Mouse (Mus musculus): ENCODE measurements at regions not wholly inside any gene's neighbourhood (a gene's known extent, or its start where the extent isn't known, plus 50 kb on each side); places are given as distances from the start of the nearest gene placed in this dataset. TPM values are rescaled to one million over a fixed set of nuclear protein-coding genes. Genes with fewer than 3 reads are reported as not detected.

DNA sequence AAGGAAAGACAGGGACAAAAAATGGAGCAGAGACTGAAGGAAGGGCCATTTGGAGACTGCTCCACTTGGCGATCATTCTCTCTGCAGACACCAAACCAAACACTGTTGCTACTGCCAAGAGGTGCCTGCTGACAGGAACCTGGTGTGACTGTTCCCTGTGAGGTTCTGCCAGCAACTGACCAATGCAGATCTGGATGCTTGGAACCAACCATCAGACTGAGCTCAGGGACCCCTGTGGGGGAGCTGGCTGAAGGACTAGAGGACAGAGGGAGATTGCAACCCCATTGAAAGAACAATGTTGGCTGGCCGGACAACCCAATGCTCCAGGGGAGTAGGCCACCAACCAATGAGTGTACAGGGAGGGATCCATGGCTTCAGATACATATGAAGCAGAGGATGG is 139.2 kb upstream of the Cep126 start:
- Histone ChIP-seq H3K9me3 (ENCODE audit: low read length) (no peaks in the 10 kb centered on the region), H3K36me3 (ENCODE audit: insufficient read depth, low read length) (no peaks in the 10 kb centered on the region), H3K9ac (replicated peaks; ENCODE audit: low read depth) (no peak overlapping the region), H3K4me1 (ENCODE audit: insufficient read depth, low read depth, low read length) (no peaks in the 10 kb centered on the region), H3K27me3 (replicated peaks; ENCODE audit: insufficient read depth, low read length) (no peaks in the 10 kb centered on the region), H3K27ac (ENCODE audit: low read length) (no peak overlapping the region), H3K4me3 (ENCODE audit: low read depth, low read length) (no peak overlapping the region), H3K4me2 (replicated peaks; ENCODE audit: low read depth, low read length) (no peak overlapping the region)
- ATAC-seq (no peak), DNase-seq (ENCODE audit: low spot score) (no peak)
- WGBS, result 71% methylated on average over 2 of the region's 2 CpGs
- no peak for TF ChIP-seq CTCF (IDR thresholded peaks at IDR 0.05)
- TF ChIP-seq EP300 (IDR thresholded peaks at IDR 0.05), result no peak

DNA sequence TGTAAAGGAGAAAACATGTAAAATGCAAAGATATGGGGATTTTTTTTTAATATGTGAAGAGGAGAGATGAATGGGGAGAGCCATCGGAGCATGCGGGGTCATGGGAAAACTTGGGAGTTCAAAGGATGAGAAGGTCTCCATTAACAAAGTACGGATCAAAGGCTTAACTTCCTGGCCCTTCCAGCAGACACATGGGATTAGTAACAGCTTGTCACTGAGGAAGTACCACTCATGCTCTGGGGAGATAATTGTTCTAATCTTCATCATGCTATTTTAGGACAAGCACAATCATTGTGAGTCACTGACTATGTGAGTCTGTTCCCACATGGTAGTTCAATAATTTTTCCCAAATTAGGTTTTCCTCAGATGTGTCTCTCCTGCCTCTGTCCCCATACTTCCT is 115.4 kb upstream of the Cep126 start:
- 42% methylated on average over 3 of the region's 3 CpGs for WGBS
- H3K9me3 ChIP-seq (ENCODE audit: low read length), result no peaks in the 10 kb centered on the region
- H3K27me3 ChIP-seq (replicated peaks; ENCODE audit: insufficient read depth, low read length), result no peaks in the 10 kb centered on the region
- TF ChIP-seq CTCF (IDR thresholded peaks at IDR 0.05), result no peak
- peak; percentile 63 for TF ChIP-seq EP300 (IDR thresholded peaks at IDR 0.05)
- H3K9ac ChIP-seq (replicated peaks; ENCODE audit: low read depth), result no peak overlapping the region
- DNase-seq (ENCODE audit: low spot score), result no peak
- no peak overlapping the region for H3K27ac ChIP-seq (ENCODE audit: low read length)
- no peaks in the 10 kb centered on the region for H3K36me3 ChIP-seq (ENCODE audit: insufficient read depth, low read length)
- no peaks in the 10 kb centered on the region for H3K4me1 ChIP-seq (ENCODE audit: insufficient read depth, low read depth, low read length)
- no peak overlapping the region for H3K4me3 ChIP-seq (ENCODE audit: low read depth, low read length)
- no peak overlapping the region for H3K4me2 ChIP-seq (replicated peaks; ENCODE audit: low read depth, low read length)
- ATAC-seq, result peak; percentile 68

DNA sequence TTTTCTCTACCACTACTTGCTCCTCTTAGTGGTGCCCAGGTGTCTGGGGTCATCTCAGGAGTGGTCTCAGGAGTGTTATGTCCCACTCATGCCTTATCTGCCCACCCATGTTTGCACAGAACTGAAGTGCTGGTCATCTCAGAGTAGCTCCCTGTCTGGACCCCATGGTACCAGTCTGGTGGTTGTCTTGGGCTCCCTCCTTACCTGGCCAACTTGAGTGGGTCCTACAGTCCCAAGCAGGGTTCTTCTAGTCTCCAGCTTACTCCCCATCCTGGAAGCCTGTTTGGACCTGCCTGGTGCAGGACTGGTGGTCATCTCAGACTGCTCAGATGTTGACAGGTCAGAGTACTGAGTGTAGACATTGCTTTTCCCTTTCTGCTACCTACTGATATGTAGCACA is 94.0 kb upstream of the Cep126 start:
- DNase-seq (ENCODE audit: low spot score), result no peak

DNA sequence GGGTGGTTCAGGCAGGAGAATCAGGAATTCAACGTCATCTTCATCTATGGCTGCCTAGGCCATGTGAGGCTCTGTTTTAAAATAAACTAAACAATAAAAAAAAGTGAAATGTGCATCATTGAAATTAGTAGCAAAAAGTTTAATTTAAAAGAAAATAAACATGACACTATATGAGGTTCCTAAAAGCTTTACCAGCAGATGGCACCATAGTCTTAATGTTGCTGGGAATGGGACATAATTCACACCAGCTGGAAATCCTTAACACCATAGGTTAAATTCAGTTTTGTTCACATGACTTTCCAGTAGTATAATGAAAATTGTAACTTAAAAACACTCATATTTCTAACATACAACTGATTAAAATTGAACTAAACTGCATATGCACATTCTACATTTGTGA is 92.3 kb upstream of the Cep126 start:
- H3K9me3 ChIP-seq (ENCODE audit: low read length), result no peaks in the 10 kb centered on the region
- peak; percentile 44 for DNase-seq (ENCODE audit: low spot score)
- no peak overlapping the region for H3K4me2 ChIP-seq (replicated peaks; ENCODE audit: low read depth, low read length)
- no peak overlapping the region for H3K9ac ChIP-seq (replicated peaks; ENCODE audit: low read depth)
- WGBS, result 16% methylated on average over 1 of the region's 1 CpGs
- TF ChIP-seq EP300 (IDR thresholded peaks at IDR 0.05), result no peak
- TF ChIP-seq CTCF (IDR thresholded peaks at IDR 0.05), result peak; percentile 51
- H3K36me3 ChIP-seq (ENCODE audit: insufficient read depth, low read length), result no peaks in the 10 kb centered on the region
- no peak overlapping the region for H3K4me3 ChIP-seq (ENCODE audit: low read depth, low read length)
- ATAC-seq, result no peak
- H3K4me1 ChIP-seq (ENCODE audit: insufficient read depth, low read depth, low read length), result no peaks in the 10 kb centered on the region
- no peaks in the 10 kb centered on the region for H3K27me3 ChIP-seq (replicated peaks; ENCODE audit: insufficient read depth, low read length)
- H3K27ac ChIP-seq (ENCODE audit: low read length), result no peak overlapping the region

More for the DNA sequence above, 94.0 kb upstream of the Cep126 start:
- H3K9ac ChIP-seq (replicated peaks; ENCODE audit: low read depth), result no peak overlapping the region
- TF ChIP-seq CTCF (IDR thresholded peaks at IDR 0.05), result no peak
- TF ChIP-seq EP300 (IDR thresholded peaks at IDR 0.05), result no peak
- no peaks in the 10 kb centered on the region for H3K36me3 ChIP-seq (ENCODE audit: insufficient read depth, low read length)
- no peak overlapping the region for H3K27ac ChIP-seq (ENCODE audit: low read length)
- H3K9me3 ChIP-seq (ENCODE audit: low read length), result no peaks in the 10 kb centered on the region
- H3K4me3 ChIP-seq (ENCODE audit: low read depth, low read length), result no peak overlapping the region
- H3K4me1 ChIP-seq (ENCODE audit: insufficient read depth, low read depth, low read length), result no peaks in the 10 kb centered on the region
- no peak for ATAC-seq
- H3K27me3 ChIP-seq (replicated peaks; ENCODE audit: insufficient read depth, low read length), result no peaks in the 10 kb centered on the region
- H3K4me2 ChIP-seq (replicated peaks; ENCODE audit: low read depth, low read length), result no peak overlapping the region

DNA sequence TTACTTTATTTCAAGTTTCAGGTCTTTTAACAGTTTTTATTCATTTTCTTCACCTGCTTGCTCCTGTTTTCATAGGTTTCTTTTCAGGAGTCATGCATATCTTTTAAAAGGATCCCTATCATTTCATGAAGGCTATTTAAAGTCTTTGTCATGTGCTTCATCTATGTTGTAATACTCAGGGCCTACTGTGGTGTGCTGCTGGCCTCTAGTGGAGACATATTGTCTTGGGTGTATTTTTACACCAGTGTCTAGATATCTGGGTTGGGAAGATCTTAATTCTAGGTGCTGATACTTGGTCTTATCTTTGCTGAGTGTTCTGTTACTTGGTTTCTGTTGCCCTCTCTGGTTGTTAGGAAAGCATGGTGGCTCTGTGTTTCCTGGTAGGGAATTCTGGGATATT is 74.8 kb upstream of the Cep126 start:
- peak; percentile 64 for DNase-seq (ENCODE audit: low spot score)

DNA sequence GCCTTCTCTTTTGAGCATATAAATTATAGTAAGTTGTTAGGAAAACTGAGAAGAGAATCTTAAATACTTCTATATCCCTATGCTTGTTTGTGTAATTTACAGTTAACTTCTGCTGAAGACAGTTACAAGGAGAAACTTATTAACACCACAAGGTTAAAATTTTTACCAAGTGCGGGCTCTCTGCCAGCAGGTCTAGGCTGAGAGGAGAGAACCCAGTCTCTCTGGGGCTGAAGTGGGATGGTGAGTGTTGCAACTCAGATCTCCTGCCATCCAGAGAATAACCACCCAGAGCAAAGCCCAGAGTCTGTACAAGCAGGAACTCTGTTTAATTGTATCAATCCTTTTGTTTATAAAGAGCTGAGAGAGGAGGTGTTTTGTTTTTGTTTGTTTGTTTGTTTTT is 51.3 kb upstream of the Cep126 start:
- Histone ChIP-seq H3K36me3 (ENCODE audit: insufficient read depth, low read length) (no peaks in the 10 kb centered on the region), H3K27me3 (replicated peaks; ENCODE audit: insufficient read depth, low read length) (no peaks in the 10 kb centered on the region), H3K4me3 (ENCODE audit: low read depth, low read length) (no peak overlapping the region), H3K9me3 (ENCODE audit: low read length) (no peaks in the 10 kb centered on the region), H3K27ac (ENCODE audit: low read length) (no peak overlapping the region), H3K4me1 (ENCODE audit: insufficient read depth, low read depth, low read length) (no peaks in the 10 kb centered on the region), H3K4me2 (replicated peaks; ENCODE audit: low read depth, low read length) (no peak overlapping the region), H3K9ac (replicated peaks; ENCODE audit: low read depth) (no peak overlapping the region)
- TF ChIP-seq EP300 (IDR thresholded peaks at IDR 0.05) (no peak), CTCF (IDR thresholded peaks at IDR 0.05) (no peak)
- ATAC-seq (no peak), DNase-seq (ENCODE audit: low spot score) (no peak)
- 60% methylated on average over 1 of the region's 1 CpGs for WGBS

More for the DNA sequence above, 74.8 kb upstream of the Cep126 start:
- no peaks in the 10 kb centered on the region for H3K27me3 ChIP-seq (replicated peaks; ENCODE audit: insufficient read depth, low read length)
- no peak overlapping the region for H3K27ac ChIP-seq (ENCODE audit: low read length)
- no peak overlapping the region for H3K9ac ChIP-seq (replicated peaks; ENCODE audit: low read depth)
- H3K36me3 ChIP-seq (ENCODE audit: insufficient read depth, low read length), result no peaks in the 10 kb centered on the region
- H3K4me2 ChIP-seq (replicated peaks; ENCODE audit: low read depth, low read length), result no peak overlapping the region
- H3K9me3 ChIP-seq (ENCODE audit: low read length), result no peaks in the 10 kb centered on the region
- TF ChIP-seq CTCF (IDR thresholded peaks at IDR 0.05), result peak; percentile 82
- TF ChIP-seq EP300 (IDR thresholded peaks at IDR 0.05), result no peak
- ATAC-seq, result peak; percentile 59
- H3K4me3 ChIP-seq (ENCODE audit: low read depth, low read length), result no peak overlapping the region
- no peaks in the 10 kb centered on the region for H3K4me1 ChIP-seq (ENCODE audit: insufficient read depth, low read depth, low read length)

MicroRNA genes in the stretch of these regions (microRNA counts, 519-probe panel; counts per million panel counts)
- microRNA mmu-miR-1899, result not detected

Small RNA genes in the stretch of these regions (microRNA-seq; reads per million reads assigned to microRNA genes)
- not detected for gene Mir1899
